In the genomic region with DNA sequence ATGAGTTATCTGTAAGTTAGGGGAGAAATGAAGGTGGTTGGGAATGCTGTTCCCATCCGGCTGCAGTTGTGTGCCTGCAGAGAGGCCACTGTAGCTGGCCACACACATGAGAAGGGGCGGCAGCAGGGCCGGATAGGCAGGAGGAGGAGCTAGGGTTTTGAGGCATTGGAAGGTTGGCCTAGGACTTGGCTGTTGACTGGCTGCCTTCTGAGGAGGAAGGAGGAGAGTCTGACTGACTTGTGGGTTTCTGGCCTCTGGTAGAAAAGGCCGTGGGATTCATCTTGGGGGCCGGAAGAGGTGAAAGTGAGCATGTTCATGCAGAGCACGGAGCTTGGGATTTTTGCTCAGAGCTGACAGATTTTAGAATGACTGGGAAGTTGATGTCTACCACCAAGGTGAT, we compare ENCODE assay signal across 9 mouse cellular contexts. TPM values are rescaled to one million over a fixed set of nuclear protein-coding genes. Genes with fewer than 3 reads are reported as not detected.
DNase-seq lines count a peak whose midpoint lies in the region; ATAC-seq and TF ChIP-seq lines count a peak whose summit lies in the region.
"Had no signal": no experiment of that assay in that cellular context is flagged by ENCODE, and none has a peak within 500 bp of the region (broad histone marks: within the 10 kb centered on the region; RNA-seq: fewer than 3 reads in every experiment).

No protein-coding gene starts in this region.

- intact Hi-C loops in gastrocnemius, postnatal 14 days (cut with DNase I; ENCODE audit: low total_unique reads): loop anchor here (10.0 kb wide), 1 partner anchor 403 kb away; no protein-coding TSS in a partner anchor

- peaks cover 19% of the 10 kb centered on the region; the same call in 1 of the 2 replicates for H3K36me3 ChIP-seq in kidney, postnatal 0 days (ENCODE audit: insufficient read depth, low read length)
- peaks cover 13% of the 10 kb centered on the region; the same call in 1 of the 2 replicates for H3K36me3 ChIP-seq in small intestine, adult 2 months (ENCODE audit: control insufficient read depth, insufficient read depth, low read length)

- TF ChIP-seq POLR2A in small intestine, adult 2 months (IDR thresholded peaks at IDR 0.05; ENCODE audit: low read depth, low read length): no peak

- H3K9me3 ChIP-seq in kidney, postnatal 0 days (replicated peaks; ENCODE audit: low read length): no peaks in the 10 kb centered on the region

- peak; percentile 54 for DNase-seq in gastrocnemius, postnatal 14 days
- no peak for DNase-seq in gastrocnemius, adult 8-10 months (ENCODE audit: low spot score in 2 of 2)
- DNase-seq in fibroblast of lung, adult 2 months (ENCODE audit: low read depth): peak; percentile 22
- DNase-seq in kidney, postnatal 0 days (ENCODE audit: low spot score): peak; percentile 55
- no peak for DNase-seq in right cerebral cortex, postnatal 25 days
- no peak for DNase-seq in neural tube, embryonic 10.5 days (ENCODE audit: extremely low spot score, low spot score)
- DNase-seq in cerebellum, postnatal 25 days: no peak
- DNase-seq: cerebellum, postnatal 36 days had no signal

- 0 out of 2 replicates have a peak, but pooled peaks have one; percentile 41 for ATAC-seq in kidney, postnatal 0 days (replicated peaks; ENCODE audit: low FRiP score, low read depth)

- H3K27ac ChIP-seq in kidney, postnatal 0 days: 0 out of 2 replicates have a peak overlapping the region, but pooled peaks have one; percentile 3
- H3K27ac ChIP-seq in small intestine, adult 2 months (ENCODE audit: insufficient read depth, low read depth, low read length): peak overlapping the region; percentile 84

- 0 out of 2 replicates have a peak, but pooled peaks cover 10% of the 10 kb centered on the region for H3K4me1 ChIP-seq in kidney, postnatal 0 days (replicated peaks; ENCODE audit: insufficient read depth, low read length)
- peaks cover 49% of the 10 kb centered on the region for H3K4me1 ChIP-seq in small intestine, adult 2 months (ENCODE audit: control insufficient read depth, insufficient read depth, insufficient read length, low read length)

- no peak for TF ChIP-seq CTCF in kidney, postnatal 0 days (IDR thresholded peaks at IDR 0.05; ENCODE audit: low read depth)
- TF ChIP-seq CTCF in small intestine, adult 2 months (IDR thresholded peaks at IDR 0.05; ENCODE audit: extremely low read depth, insufficient read length, insufficient replicate concordance, low read depth, low read length): no peak

- no peaks in the 10 kb centered on the region for H3K27me3 ChIP-seq in kidney, postnatal 0 days (ENCODE audit: insufficient read depth, low read length)
- no peaks in the 10 kb centered on the region for H3K27me3 ChIP-seq in small intestine, adult 2 months (ENCODE audit: control insufficient read depth, insufficient read depth, low read length)

- H3K9ac ChIP-seq in kidney, postnatal 0 days (ENCODE audit: low read depth, low read length): no peak overlapping the region

- whole genome bisulfite sequencing in kidney, postnatal 0 days: 56% methylated on average over 6 of the region's 6 CpGs
- 24% methylated on average over 6 of the region's 6 CpGs for WGBS in small intestine, adult 2 months

- H3K4me3 ChIP-seq in kidney, postnatal 0 days (replicated peaks; ENCODE audit: low read depth, low read length): no peak overlapping the region
- 0 out of 2 replicates have a peak overlapping the region, but pooled peaks have one; percentile 29 for H3K4me3 ChIP-seq in small intestine, adult 2 months (ENCODE audit: low read depth, low read length)

- H3K4me2 ChIP-seq in kidney, postnatal 0 days (ENCODE audit: low read length): no peak overlapping the region

RNA-seq across cellular contexts. Expression of gene Jade1, which starts 32.1 kb away (rescaled TPM):
- 10 to 100 TPM; 16.4 to 22.3 TPM for total RNA-seq in gastrocnemius, postnatal 14 days (2021)
- 10 to 100 TPM; 22.4 to 29.0 (median 27.6) TPM for total RNA-seq in gastrocnemius, adult 8-10 months (2022)
- polyA plus RNA-seq in kidney, postnatal 0 days (2015; fragmentation: Nextera tagmentation; extraction: Ambion mirVana): 25.4 and 25.8 TPM in 2 replicates
- polyA plus RNA-seq in small intestine, adult 2 months (2012; rRNA removed): 8.1 and 18.5 TPM in 2 replicates

Comparison
In these comparisons a context has a peak if more than half of its experiments do, and no peak if none do; other contexts are left out.
1. DNase-seq: peak in gastrocnemius, postnatal 14 days (single experiment), fibroblast of lung, adult 2 months (single experiment) and kidney, postnatal 0 days (single experiment); none in gastrocnemius, adult 8-10 months (0 of 2), right cerebral cortex, postnatal 25 days (single experiment), neural tube, embryonic 10.5 days (single experiment) and cerebellum, postnatal 25 days (0 of 2).